Mouse (Mus musculus) adrenal gland, postnatal 25 days (tissue): ENCODE measurements at regions not wholly inside any gene's neighbourhood (a gene's known extent, or its start where the extent isn't known, plus 50 kb on each side); places are given as distances from the start of the nearest gene placed in this dataset.

ENCODE experiments used
- DNase-seq: peaks from one replicate; pipeline ENCODE4 v3.0.0; 2021; ENCODE audit warnings: mixed read lengths

GRCm38 (mm10) chr8:82473266-82473665, 70.2 kb upstream of the Il15 start:
- no peak for DNase-seq

- no peak for DNase-seq
Measured at GRCm38 (mm10) chr8:82471825-82472224, 68.8 kb upstream of the Il15 start.

- no peak for DNase-seq
Measured at GRCm38 (mm10) chr8:82469824-82470223, 66.8 kb upstream of the Il15 start.

- no peak for DNase-seq
Measured at GRCm38 (mm10) chr8:82462841-82463240, 59.8 kb upstream of the Il15 start.

GRCm38 (mm10) chr8:82459007-82459406, 56.0 kb upstream of the Il15 start:
- no peak for DNase-seq

- no peak for DNase-seq
Measured at GRCm38 (mm10) chr8:82454056-82454455, 51.0 kb upstream of the Il15 start.
